Mouse (Mus musculus) gastrocnemius, postnatal 25 days (tissue): ENCODE data around the gene Zc3h4. TPM values are rescaled to one million over a fixed set of nuclear protein-coding genes. Genes with fewer than 3 reads are reported as not detected.
"Not testable (repeated sequence)": the region's sequence is repeated elsewhere in the genome, so short reads cannot be mapped to it uniquely, and the experiment has no call there.

Experiments used
- DNase-seq: peaks from one replicate; pipeline ENCODE4 v3.0.0; 2022
- long read RNA-seq, 2 experiments: library from polyadenylated mRNA; stranded (forward); transcript quantifications; one replicate each; pipeline ENCODE4 v2.0.0; 2021
- total RNA-seq, 2 experiments: library from RNA; stranded (reverse); gene quantifications; 1 replicate in 1 of 2; 2 replicates in 1 of 2; pipeline ENCODE4 v1.2.3; 2021

Zc3h4 gene
- total RNA-seq: 10 to 100 TPM; 22.4 to 25.6 TPM
- long read RNA-seq, experiment 1, partial matches to known transcripts: 0 of 4 reads
- long read RNA-seq, experiment 1, other reads (novel, unspliced or antisense): 4 of 4 reads
- long read RNA-seq, experiment 2, partial matches to known transcripts: 6 of 6 reads
- long read RNA-seq, experiment 2, other reads (novel, unspliced or antisense): 0 of 6 reads

DNA sequence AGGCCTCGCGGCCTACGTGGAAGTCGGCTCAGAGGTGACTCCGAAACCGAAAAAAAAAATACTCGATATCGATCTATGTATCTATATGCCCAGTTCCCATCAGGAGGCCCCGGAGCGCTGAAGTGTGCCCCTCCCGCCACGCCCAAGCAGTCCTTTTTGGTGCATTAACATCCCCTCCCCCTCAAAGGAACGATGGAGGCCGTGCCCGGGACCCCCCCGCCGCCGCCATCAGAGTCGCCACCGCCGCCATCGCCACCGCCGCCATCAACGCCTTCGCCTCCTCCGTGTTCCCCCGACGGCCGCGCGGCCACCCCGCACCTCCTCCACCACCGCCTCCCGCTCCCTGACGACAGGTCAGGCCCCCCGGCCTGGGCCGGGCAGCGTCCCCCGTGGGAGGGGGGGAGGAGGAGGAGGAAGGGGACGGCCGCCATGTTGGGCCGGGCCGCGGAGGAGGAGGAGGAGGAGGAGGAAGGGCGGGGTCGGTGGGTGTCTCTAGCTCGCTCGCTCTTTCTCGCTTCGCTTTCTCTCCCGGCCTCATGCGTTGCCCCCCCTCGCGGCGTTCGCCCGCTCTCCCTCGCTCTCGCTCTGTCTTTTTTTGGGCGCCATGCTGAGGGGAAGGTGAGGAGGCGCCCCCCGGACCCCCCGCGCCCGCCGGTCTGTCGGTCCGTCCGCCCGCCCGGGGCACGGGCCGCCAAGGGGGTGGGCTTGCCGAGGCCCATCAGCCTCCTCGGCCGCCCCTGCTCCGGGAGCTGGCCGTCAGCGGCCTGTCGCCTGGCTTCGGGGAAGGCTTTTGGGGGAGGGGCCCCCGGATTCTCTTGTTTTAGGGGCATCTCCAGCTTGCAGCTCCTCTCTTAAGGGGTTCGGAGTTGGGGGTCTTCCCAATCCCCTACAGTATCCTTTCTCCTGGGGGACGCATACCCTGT is at the start of gene Zc3h4:
Gene Zc3h4, plus strand, starts transcription at position 222 of the 923 bp plus-strand sequence.
- peak; percentile 94 for DNase-seq

DNA sequence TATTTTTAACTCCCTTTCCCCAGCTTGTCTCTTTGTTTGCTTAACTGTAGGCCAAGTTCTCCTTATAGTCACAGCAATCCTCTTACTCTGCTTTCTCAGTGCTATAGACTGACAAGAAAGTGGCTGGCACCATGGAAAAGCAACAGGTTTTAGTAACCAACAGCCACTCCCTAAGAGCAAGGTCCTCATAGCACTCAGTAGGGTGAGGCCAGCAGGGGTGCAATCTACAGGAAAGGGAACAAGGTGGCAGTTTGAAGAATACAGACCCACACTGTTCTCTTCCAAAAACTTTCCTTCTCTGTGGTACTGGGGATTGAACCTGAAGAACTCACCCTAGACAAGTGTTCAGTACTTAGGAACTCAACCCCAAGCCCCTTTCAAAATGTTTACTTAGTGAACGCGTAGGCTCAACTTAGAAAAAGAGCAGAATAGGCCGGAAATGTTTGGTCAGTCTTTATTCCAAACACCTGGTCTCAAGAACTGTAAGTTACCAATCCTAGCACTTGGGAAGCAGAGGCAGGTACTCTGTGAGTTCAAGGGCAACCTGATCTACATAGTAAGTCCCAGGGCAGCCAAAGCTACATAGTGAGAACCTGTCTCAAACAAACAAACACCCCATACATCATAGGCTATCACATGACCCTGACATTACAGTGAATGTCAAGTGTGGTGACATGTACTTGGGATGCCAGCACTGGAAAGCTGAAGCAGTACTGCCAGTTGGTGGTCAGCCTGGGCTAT is 44.7 kb upstream of the Zc3h4 start:
- DNase-seq: no peak

GRCm38 (mm10) chr7:16357602-16358001 is 43.1 kb upstream of the Zc3h4 start:
- no peak for DNase-seq

DNA sequence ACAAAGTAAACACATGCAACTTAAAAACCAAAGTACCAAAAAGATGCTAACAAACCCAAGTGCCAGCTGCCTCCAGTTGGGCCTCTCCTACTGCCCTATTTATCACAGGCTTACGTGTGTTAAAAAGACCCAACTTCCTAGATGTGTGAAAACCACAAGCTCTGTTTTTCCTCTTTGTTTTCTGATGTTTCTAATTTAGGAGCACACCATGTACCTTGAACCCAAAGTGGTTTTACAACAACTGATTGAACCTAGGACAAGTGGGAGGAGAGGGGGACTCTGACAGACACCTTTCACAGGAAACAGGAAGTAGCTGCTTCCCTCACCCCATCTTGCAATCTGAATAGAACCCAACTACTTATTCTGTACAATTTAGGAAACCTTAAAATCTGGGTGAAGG is 36.4 kb upstream of the Zc3h4 start:
- DNase-seq: no peak

- no peak for DNase-seq
These were observed 35.7 kb upstream of the Zc3h4 start for GRCm38 (mm10) chr7:16364901-16365500.

GRCm38 (mm10) chr7:16366133-16366646 is 34.5 kb upstream of the Zc3h4 start:
- DNase-seq: no peak

GRCm38 (mm10) chr7:16366669-16367068 is 34.0 kb upstream of the Zc3h4 start:
- DNase-seq: no peak

DNA sequence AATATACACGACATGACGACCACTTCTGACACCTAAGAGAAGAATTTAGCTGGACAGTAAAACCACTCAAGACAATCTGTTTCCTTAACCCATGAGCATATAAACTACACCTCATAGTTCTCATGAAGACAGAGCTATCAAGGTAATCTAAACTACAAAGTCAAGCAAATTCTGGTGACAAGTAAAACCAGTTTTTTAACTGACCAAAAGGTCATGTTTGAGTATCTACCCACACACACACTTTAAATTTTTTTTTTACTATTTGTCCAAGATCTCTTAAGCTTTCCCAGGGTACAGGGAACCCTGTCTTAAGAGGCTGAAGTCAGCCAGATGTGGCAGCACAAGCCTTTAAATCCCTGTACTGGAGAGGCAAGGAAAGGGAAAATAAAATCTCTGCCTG is 31.9 kb upstream of the Zc3h4 start:
- DNase-seq: no peak

GRCm38 (mm10) chr7:16370596-16370995 is 30.1 kb upstream of the Zc3h4 start:
- no peak for DNase-seq

DNA sequence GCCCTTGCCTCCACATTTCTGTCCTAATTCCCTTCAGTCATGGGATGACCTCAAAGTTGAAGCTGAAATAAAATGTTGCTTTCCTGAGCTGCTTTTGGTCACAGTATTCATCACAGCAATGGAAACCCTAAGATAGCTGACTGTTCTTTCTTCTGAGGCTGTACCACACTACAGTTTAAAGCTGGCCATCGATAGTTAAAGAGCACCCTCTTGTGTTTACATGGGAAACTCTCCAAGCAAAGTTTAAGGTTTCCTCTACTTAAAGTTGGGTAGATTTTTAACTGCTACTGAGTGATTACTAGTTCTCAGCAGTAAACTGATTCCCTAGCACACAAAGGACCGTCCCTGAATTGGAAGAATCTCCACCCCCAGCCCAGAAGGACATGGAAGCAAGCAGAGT is 27.0 kb upstream of the Zc3h4 start:
- DNase-seq: no peak

DNA sequence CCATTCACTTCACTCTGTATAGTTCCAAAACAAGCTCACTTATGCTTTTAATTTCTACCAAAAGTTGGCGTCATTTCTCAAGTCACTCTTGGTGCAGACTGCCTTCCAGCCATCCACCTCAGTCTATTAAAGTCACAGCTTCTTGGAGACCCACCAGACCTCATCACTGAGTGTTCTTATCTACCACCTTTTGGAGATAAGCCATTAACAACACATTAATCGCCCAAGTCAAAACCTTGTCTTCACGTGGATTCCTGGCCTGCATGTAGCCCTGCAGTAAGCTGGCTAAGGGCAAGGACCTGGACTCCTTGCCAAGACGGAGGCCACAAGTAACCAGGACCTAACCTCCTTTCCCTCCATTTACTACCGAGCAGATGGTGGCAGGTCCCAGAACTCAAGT is 25.7 kb upstream of the Zc3h4 start:
- DNase-seq: no peak

DNA sequence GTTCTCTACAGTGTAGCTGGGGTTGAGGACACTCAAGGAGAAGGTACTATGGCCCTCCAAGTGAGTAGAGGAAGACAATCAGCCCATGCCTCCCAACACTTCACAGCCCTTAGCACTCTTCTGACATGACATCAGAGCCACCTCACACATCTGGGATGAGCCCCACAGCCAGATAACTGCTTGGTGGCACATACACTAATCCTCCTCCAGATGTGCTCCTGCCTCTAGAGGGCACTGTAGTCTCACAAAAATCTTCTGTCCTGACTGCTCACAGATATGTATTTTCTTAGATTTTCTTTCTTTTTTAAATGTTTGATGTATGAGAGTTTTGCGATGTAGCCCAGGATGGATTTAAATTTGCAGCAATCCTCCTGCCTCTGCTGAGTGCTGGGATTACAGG is 24.2 kb upstream of the Zc3h4 start:
- no peak for DNase-seq

DNA sequence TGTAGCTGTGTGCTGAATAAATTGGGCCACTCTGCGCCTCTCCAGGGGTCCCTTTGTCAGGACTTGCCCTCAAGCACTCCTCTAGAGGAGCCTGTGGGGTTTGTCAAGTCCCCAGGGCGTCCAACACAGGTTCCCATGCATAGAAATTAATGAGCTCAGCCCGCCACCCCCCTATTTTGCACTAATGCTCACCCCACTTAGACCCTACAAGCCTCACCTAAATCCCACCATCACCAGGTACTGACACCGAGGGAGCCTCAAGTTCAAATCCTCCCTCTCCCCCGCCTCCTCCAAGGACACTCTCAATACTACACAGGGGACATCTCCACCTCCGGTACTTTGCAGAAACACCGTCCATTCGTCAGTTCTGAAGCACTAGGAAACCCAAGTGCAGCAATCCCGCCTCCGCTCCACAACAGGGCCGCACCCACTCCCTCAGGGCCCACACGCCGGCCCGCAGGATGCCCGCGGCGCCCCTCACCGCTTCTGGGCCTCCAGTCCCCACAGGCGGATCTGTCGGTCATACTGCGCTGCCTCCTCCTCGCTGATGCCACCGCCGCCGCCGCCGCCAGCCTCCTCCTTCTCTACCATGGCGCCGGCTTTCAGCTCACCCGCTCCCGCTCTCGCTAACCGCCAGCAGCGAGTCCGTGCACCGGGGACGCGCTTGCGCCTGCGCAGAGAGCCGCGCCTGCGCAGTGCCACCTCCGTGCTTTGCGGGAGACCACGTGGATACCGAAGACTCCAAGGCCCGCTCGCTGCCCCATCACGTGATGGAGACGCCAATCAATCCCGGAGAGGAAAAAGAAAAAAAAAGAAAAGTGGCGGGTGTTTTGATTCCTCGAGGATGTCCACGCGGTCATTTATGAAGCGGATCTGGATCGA is 13.3 kb upstream of the Zc3h4 start, which contains the start of gene Sae1:
Gene Sae1, minus strand, starts transcription at position 647 of the 882 bp plus-strand sequence.
- DNase-seq: peak; percentile 98

DNA sequence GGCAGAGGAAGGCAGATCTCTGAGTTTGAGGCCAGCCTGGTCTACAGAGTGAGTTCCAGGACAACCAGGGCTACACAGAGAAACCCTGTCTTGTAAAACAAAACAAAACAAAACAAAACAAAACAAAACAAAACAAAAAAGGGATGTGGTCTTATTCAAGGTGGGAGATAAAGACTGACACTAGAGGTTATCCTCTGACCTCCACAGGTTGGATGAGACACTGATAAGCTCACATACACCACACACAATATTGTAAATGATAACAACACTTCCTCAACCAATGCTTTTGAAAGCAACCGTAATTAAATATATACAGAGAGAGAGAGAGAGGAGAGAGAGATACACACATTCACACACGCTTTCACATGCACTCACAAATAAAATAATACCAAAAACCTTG is 10.8 kb upstream of the Zc3h4 start:
- DNase-seq: not testable (repeated sequence)

DNA sequence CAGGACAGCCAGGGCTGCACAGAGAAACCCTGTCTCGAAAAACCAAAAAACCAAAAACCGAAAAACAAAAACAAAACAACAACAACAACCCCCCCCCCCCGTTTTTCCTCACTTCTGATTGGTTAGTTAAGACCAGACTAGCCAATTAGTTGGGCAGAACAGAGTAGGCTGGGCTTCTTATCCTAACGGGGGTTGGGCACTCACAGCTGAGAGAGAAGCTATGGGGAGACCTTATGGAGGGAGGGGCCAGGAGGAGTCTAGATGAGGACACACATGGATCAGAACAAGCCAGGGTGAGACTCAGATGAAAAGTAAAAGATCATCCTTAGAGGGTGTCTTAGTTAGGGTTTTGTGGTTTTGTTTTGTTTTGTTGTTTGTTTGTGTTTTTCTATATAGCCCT is 7.8 kb upstream of the Zc3h4 start:
- DNase-seq: no peak

- no peak for DNase-seq
These were observed 4.8 kb upstream of the Zc3h4 start for GRCm38 (mm10) chr7:16395944-16396343.

DNA sequence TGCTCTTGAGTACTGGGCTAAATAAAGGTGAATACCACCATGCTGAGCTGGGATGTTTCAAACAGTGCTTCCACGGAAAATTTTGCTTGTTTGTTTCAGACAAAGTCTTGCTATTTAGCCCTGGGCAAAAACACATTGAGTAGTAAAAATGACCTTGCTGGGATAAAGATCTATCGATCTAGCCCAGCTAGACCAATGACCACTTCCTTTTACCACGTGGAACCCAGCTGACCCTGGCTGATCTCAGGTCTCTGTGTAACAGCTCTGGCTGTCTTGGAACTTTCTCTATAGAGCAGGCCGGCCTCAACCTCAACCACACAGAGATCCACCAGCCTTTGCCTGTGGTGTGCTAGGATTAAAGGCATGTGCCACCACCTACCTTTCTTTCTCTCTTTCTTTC is 3.2 kb upstream of the Zc3h4 start:
- DNase-seq: no peak

GRCm38 (mm10) chr7:16398387-16399050 is 2.2 kb upstream of the Zc3h4 start:
- no peak for DNase-seq

- peak; percentile 88 for DNase-seq
These were observed 1.5 kb upstream of the Zc3h4 start for GRCm38 (mm10) chr7:16399098-16399819.
